Mouse (Mus musculus): ENCODE measurements around the gene Dock6. TPM values are rescaled to one million over a fixed set of nuclear protein-coding genes. Genes with fewer than 3 reads are reported as not detected.
A peak's percentile ranks its signal among the peaks of the same experiment; 100 is the strongest.

Dock6 gene
- total and polyA plus RNA-seq, 3 experiments: 5.0 to 21.3 TPM; not detected in 1

DNA sequence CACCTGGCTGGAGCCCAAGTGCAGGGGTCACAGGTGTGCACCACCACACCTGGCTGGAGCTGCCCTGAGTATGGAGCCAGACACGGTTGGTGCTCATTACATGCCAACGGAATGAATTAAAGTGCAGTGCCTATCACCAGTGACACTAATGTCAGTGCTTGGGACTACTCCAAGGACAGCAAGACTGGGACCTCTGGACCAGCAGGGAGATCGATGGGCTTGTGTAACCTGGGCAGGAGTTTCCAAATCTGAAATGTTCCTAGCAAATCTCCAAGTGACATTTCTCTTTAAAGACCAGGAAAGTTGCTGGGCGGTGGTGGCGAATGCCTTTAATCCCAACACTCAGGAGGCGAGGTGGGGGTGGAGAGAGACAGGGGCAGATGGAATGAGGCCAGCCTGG is 29.7 kb downstream of the Dock6 start:
- H3K27ac ChIP-seq (ENCODE audit: control insufficient read depth, low read depth, low read length): no peak overlapping the region

GRCm38 (mm10) chr9:21820183-21820582 is 32.3 kb downstream of the Dock6 start:
- TF ChIP-seq MYB (IDR thresholded peaks at IDR 0.05; ENCODE audit: low read depth, low read length): no peak
- no peak for TF ChIP-seq SMC3 (IDR thresholded peaks at IDR 0.05; ENCODE audit: low read depth, low read length)
- 0 out of 2 replicates have a peak, but pooled peaks have one; percentile 83 for TF ChIP-seq POLR2AphosphoS5 (IDR thresholded peaks at IDR 0.05; ENCODE audit: borderline replicate concordance, low read depth, low read length)
- no peaks in the 10 kb centered on the region for H3K9me3 ChIP-seq (replicated peaks; ENCODE audit: insufficient read depth, low read length)

More for the DNA sequence above, 29.7 kb downstream of the Dock6 start:
- Histone ChIP-seq H3K9me3 (replicated peaks; ENCODE audit: insufficient read depth, low read length) (no peaks in the 10 kb centered on the region), H3K27me3 (ENCODE audit: control insufficient read depth in 1 of 2, insufficient read depth in 2 of 2, low read length in 2 of 2) (no peaks in the 10 kb centered on the region), H3K36me3 (ENCODE audit: control insufficient read depth in 1 of 2, insufficient read depth in 2 of 2, low read length in 2 of 2) (no peaks in the 10 kb centered on the region), H3K4me1 (ENCODE audit: control insufficient read depth in 1 of 2, insufficient read depth in 2 of 2, low read length in 2 of 2) (no peaks in the 10 kb centered on the region), H3K9ac (ENCODE audit: control insufficient read depth, low read depth, low read length, poor library complexity, severe bottlenecking) (no peak overlapping the region), H3K4me3 (ENCODE audit: control insufficient read depth in 1 of 2, insufficient read depth in 1 of 2, low read depth in 2 of 2, low read length in 2 of 2) (no peak overlapping the region), H3K79me2 (ENCODE audit: control insufficient read depth, insufficient read depth, low read length, poor library complexity) (no peaks in the 10 kb centered on the region)
- no peak for DNase-seq (ENCODE audit: low read depth, low spot score)
- TF ChIP-seq E2F4 (IDR thresholded peaks at IDR 0.05; ENCODE audit: borderline replicate concordance, low read depth, low read length) (no peak), TAL1 (IDR thresholded peaks at IDR 0.05; ENCODE audit: low read length) (no peak), MAX (IDR thresholded peaks at IDR 0.05; ENCODE audit: low read length) (no peak), ELF1 (IDR thresholded peaks at IDR 0.05; ENCODE audit: low read depth, low read length) (no peak), ZKSCAN1 (IDR thresholded peaks at IDR 0.05; ENCODE audit: low read depth, low read length) (no peak), ZMIZ1 (IDR thresholded peaks at IDR 0.05; ENCODE audit: low read depth, low read length) (no peak)

GRCm38 (mm10) chr9:21819181-21819729 is 33.2 kb downstream of the Dock6 start:
- Histone ChIP-seq H3K9ac (ENCODE audit: control insufficient read depth, low read depth, low read length, poor library complexity, severe bottlenecking) (no peak overlapping the region), H3K27ac (ENCODE audit: control insufficient read depth, low read depth, low read length) (no peak overlapping the region), H3K4me3 (ENCODE audit: control insufficient read depth in 1 of 2, insufficient read depth in 1 of 2, low read depth in 2 of 2, low read length in 2 of 2) (no peak overlapping the region), H3K36me3 (ENCODE audit: control insufficient read depth in 1 of 2, insufficient read depth in 2 of 2, low read length in 2 of 2) (no peaks in the 10 kb centered on the region), H3K4me1 (ENCODE audit: control insufficient read depth in 1 of 2, insufficient read depth in 2 of 2, low read length in 2 of 2) (peaks cover 0 to 6% of the 10 kb centered on the region in 2 experiments; a peak in 1 of 4 replicates), H3K9me3 (replicated peaks; ENCODE audit: insufficient read depth, low read length) (no peaks in the 10 kb centered on the region), H3K79me2 (ENCODE audit: control insufficient read depth, insufficient read depth, low read length, poor library complexity) (no peaks in the 10 kb centered on the region), H3K27me3 (ENCODE audit: control insufficient read depth in 1 of 2, insufficient read depth in 2 of 2, low read length in 2 of 2) (no peaks in the 10 kb centered on the region)
- no peak for TF ChIP-seq ELF1 (IDR thresholded peaks at IDR 0.05; ENCODE audit: low read depth, low read length)
- TF ChIP-seq USF2 (IDR thresholded peaks at IDR 0.05; ENCODE audit: borderline replicate concordance in 1 of 2, insufficient read depth in 1 of 2, low read depth in 1 of 2, low read length in 2 of 2): 0 out of 4 replicates have a peak, but pooled peaks of 1 of the 2 experiments have one; percentile 17
- TF ChIP-seq ZNF384 (IDR thresholded peaks at IDR 0.05; ENCODE audit: low read depth, low read length): no peak
- TF ChIP-seq POLR2AphosphoS2 (IDR thresholded peaks at IDR 0.05; ENCODE audit: low read length): no peak
- TF ChIP-seq MAX (IDR thresholded peaks at IDR 0.05; ENCODE audit: low read length): 0 out of 2 replicates have a peak, but pooled peaks have one; percentile 23
- TF ChIP-seq MXI1 (IDR thresholded peaks at IDR 0.05; ENCODE audit: low read depth, low read length): no peak
- TF ChIP-seq MAFK (IDR thresholded peaks at IDR 0.05; ENCODE audit: borderline replicate concordance, low read depth, low read length): 0 out of 2 replicates have a peak, but pooled peaks have one; percentile 36
- no peak for DNase-seq (ENCODE audit: low read depth, low spot score)

More at GRCm38 (mm10) chr9:21820183-21820582, 32.3 kb downstream of the Dock6 start:
- no peaks in the 10 kb centered on the region for H3K27me3 ChIP-seq (ENCODE audit: control insufficient read depth in 1 of 2, insufficient read depth in 2 of 2, low read length in 2 of 2)
- H3K4me3 ChIP-seq (ENCODE audit: control insufficient read depth in 1 of 2, insufficient read depth in 1 of 2, low read depth in 2 of 2, low read length in 2 of 2): no peak overlapping the region
- H3K36me3 ChIP-seq (ENCODE audit: control insufficient read depth in 1 of 2, insufficient read depth in 2 of 2, low read length in 2 of 2): no peaks in the 10 kb centered on the region
- H3K27ac ChIP-seq (ENCODE audit: control insufficient read depth, low read depth, low read length): no peak overlapping the region
- no peak overlapping the region for H3K9ac ChIP-seq (ENCODE audit: control insufficient read depth, low read depth, low read length, poor library complexity, severe bottlenecking)
- H3K4me1 ChIP-seq (ENCODE audit: control insufficient read depth in 1 of 2, insufficient read depth in 2 of 2, low read length in 2 of 2): peaks cover 0 to 6% of the 10 kb centered on the region in 2 experiments; a peak in 1 of 4 replicates
- DNase-seq (ENCODE audit: low read depth, low spot score): no peak
- no peaks in the 10 kb centered on the region for H3K79me2 ChIP-seq (ENCODE audit: control insufficient read depth, insufficient read depth, low read length, poor library complexity)
